Mouse (Mus musculus) hindbrain, embryonic 14.5 days (tissue): ENCODE results near the gene Snd1. TPM values are rescaled to one million over a fixed set of nuclear protein-coding genes. Genes with fewer than 3 reads are reported as not detected.

ENCODE experiments used
- ATAC-seq: fragments of 200-750 bp; cut with Nextera tagmentation; 2 replicates; pipeline ENCODE4 v1.8.0; 2017; ENCODE audit warnings: moderate number of reproducible peaks, mild to moderate bottlenecking, moderate TSS enrichment, moderate library complexity; ENCODE audit not compliant: low FRiP score
- DNase-seq: peaks from one replicate; pipeline ENCODE4 v3.0.0-alpha.2; 2015; ENCODE audit warnings: low spot score
- H3K27ac ChIP-seq: fragments of 300-500 bp; sonication (generic); 2 replicates; pipeline ENCODE4 v1.5.1; 2014; ENCODE audit warnings: mild to moderate bottlenecking, moderate library complexity
- H3K27me3 ChIP-seq: fragments of 300-500 bp; sonication (generic); 2 replicates; pipeline ENCODE4 v1.6.1; 2014; ENCODE audit warnings: mild to moderate bottlenecking, low read length, mixed read lengths; ENCODE audit not compliant: control insufficient read depth, insufficient read depth
- H3K36me3 ChIP-seq: fragments of 300-500 bp; sonication (generic); replicated peaks from 2 replicates; pipeline ENCODE4 v1.6.1; 2014; ENCODE audit not compliant: control insufficient read depth, insufficient read depth
- H3K4me1 ChIP-seq: fragments of 300-500 bp; sonication (generic); replicated peaks from 2 replicates; pipeline ENCODE4 v1.6.1; 2014; ENCODE audit warnings: antibody characterized with exemption, low read length, mixed read lengths; ENCODE audit not compliant: control insufficient read depth, insufficient read depth
- H3K4me2 ChIP-seq: fragments of 300-500 bp; sonication (generic); replicated peaks from 2 replicates; pipeline ENCODE4 v1.6.1; 2014; ENCODE audit warnings: mild to moderate bottlenecking, moderate library complexity
- H3K4me3 ChIP-seq: fragments of 300-500 bp; sonication (generic); replicated peaks from 2 replicates; pipeline ENCODE4 v1.5.1; 2014; ENCODE audit warnings: mild to moderate bottlenecking, low read length
- H3K9ac ChIP-seq: fragments of 300-500 bp; sonication (generic); 2 replicates; pipeline ENCODE4 v1.6.1; 2014
- H3K9me3 ChIP-seq: fragments of 300-500 bp; sonication (generic); 2 replicates; pipeline ENCODE4 v1.6.1; 2016; ENCODE audit warnings: low read length; ENCODE audit not compliant: control insufficient read depth
- WGBS: fragments of 180-500 bp; shearing (Covaris S2); extraction: QIAGEN DNeasy Blood & Tissue Kit; methylation state at CpG from one replicate; pipeline ENCODE4 v1.1.7; 2014; 5-methylcytosine and 5-hydroxymethylcytosine counted together
- polyA plus RNA-seq: library from polyadenylated mRNA; unstranded; fragments of >200 nt; fragmentation: Nextera tagmentation; extraction: Ambion mirVana; gene quantifications from 2 replicates; pipeline ENCODE4 v1.2.1, GENCODE M21; 2014

Gene Snd1
- polyA plus RNA-seq, 1 experiment from 2014 or later, result 79.1 TPM

DNA sequence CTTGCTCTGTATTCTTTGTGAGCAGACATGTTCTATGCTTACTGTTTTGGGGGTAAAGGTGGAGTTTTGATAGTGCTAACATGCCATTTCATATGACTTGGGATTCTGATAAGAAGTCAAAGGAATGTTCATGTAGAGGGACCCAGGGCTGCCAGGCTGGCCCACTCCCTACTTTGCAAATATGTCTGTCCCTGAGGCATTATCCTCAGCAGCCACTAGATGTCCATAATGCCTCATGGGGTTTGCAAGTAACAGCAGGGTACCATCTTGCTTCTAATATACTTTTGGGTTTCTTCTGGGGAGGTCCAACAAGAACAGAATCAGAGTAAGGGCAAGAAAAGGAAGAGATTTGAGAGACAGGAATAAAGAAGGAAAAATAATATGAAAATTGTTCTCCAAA lies 361.7 kb downstream of the Snd1 start:
- Histone ChIP-seq H3K27ac (no peak overlapping the region), H3K4me3 (no peak overlapping the region), H3K9ac (no peak overlapping the region), H3K4me2 (no peak overlapping the region), H3K27me3 (no peaks in the 10 kb centered on the region), H3K36me3 (no peaks in the 10 kb centered on the region), H3K9me3 (no peaks in the 10 kb centered on the region), H3K4me1 (peaks cover 10% of the 10 kb centered on the region)
- ATAC-seq, result no peak
- no peak for DNase-seq

DNA sequence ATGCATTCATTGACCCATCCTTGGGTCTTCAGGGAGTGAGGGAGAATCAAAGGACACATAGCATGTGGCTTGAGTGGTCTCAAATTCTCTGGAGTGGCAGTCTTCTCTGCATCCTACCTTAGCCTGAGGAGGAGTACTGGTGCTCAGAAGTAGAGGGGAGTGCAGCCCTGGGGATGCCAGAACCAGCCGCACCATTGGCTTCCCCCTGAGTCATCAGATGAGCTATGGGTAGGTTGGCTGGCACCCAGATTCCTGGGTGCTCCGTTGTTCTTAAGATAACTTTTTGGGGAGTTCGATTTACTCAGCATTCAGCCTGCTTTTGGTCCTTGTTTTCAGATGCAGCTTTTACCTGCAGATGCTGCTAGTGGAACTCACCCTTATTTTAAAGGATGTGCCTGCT lies 366.6 kb downstream of the Snd1 start:
- WGBS, result 65% methylated on average over 3 of the region's 3 CpGs
- Histone ChIP-seq H3K27me3 (no peaks in the 10 kb centered on the region), H3K27ac (peak overlapping the region; percentile 44), H3K4me1 (peaks cover 22% of the 10 kb centered on the region; the same call in 1 of the 2 replicates), H3K4me3 (no peak overlapping the region), H3K36me3 (no peaks in the 10 kb centered on the region), H3K9ac (no peak overlapping the region), H3K9me3 (no peaks in the 10 kb centered on the region), H3K4me2 (no peak overlapping the region)
- no peak for ATAC-seq
- DNase-seq, result no peak

DNA sequence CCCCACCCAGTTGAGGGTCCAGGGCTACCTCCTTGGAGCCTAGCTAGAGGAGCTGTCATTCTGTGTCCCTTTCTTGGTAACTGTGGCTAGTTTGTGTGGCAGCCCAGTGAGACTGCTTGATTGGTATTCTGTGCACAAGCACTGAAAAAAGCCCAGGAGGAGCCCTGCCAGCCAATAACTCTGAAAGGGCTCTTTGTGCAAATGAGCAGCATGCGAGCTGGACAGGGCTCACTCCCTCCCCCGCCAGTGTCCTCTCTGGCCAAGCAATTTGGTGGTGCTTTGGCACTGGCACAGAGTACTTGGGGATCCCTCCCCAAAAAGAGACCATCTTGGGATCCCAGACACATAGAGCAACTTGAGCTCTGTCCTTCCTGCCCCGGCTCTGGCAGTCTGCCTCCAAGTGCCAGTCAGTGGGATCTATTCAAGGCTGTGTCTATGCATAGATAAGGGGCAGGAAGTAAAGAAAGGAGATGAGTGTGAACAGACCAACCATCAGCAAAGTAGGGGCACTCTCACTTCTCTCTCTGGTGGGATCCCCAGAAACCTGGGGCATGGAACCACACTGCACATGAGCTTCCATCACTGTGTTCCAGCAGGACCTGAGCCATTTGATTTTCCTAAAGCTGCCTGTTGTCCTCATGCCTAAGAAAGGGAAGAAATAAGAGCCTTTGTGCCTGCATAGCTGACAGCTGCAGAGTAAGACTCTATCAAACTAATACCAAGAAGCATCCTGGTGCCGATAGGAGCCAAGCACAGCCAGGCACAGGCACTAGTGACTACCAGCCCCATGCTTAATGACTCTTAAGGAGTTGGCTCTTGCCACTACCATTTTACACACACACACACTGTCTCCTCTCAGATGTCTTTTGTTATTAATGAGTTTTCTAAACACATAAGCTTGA lies 367.7 kb downstream of the Snd1 start:
- Histone ChIP-seq H3K9me3 (no peaks in the 10 kb centered on the region), H3K27ac (peak overlapping the region; percentile 63), H3K4me1 (peaks cover 28% of the 10 kb centered on the region), H3K4me2 (no peak overlapping the region), H3K36me3 (no peaks in the 10 kb centered on the region), H3K9ac (no peak overlapping the region), H3K27me3 (no peaks in the 10 kb centered on the region), H3K4me3 (no peak overlapping the region)
- DNase-seq (peak; percentile 60), ATAC-seq (peak; percentile 91)
- 21% methylated on average over 4 of the region's 4 CpGs for WGBS

DNA sequence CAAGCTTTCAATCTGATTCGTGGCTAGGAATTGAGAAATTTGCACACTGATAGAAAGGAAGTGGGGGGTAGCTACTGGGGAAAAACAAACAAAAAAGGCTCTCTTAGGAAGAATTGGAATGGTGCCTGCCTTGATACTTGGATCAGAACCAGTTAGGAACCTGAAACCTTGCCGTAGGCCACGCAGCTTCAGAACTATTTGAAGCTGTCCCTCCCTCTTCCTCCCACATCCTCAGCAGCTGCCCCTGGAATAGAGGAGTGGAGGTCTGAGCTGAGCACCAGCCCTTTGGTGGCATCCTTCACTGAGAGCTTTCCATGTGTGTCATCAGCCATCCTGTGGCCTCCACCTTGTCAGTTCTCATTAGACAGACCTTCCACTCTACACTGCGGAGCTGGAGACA lies 370.7 kb downstream of the Snd1 start:
- no peak overlapping the region for H3K4me3 ChIP-seq
- no peaks in the 10 kb centered on the region for H3K9me3 ChIP-seq
- H3K27me3 ChIP-seq, result no peaks in the 10 kb centered on the region
- ATAC-seq (no peak), DNase-seq (no peak)
- H3K27ac ChIP-seq, result no peak overlapping the region
- H3K4me1 ChIP-seq, result peaks cover 43% of the 10 kb centered on the region
- no peak overlapping the region for H3K9ac ChIP-seq
- H3K4me2 ChIP-seq, result no peak overlapping the region
- H3K36me3 ChIP-seq, result no peaks in the 10 kb centered on the region
- WGBS, result 62% methylated on average over 4 of the region's 4 CpGs

DNA sequence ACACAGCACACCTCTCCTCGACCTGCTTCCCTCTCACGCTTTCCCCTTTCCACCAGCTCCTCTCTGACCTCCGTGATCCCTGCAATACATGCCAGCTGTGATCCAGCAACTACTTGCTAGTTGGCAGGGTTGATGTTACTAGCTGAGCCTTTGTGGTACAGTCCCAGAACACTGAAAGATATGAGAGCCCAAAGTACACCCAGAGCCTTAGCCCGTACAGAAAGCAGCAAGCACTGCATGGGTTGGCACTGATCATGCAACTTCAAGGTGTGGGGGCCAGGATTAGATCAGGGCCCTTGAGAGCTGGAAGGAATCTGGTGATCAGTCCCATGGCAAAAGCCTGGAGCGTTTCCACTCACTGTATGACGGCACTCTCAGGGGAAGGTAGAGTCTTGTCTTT lies 372.7 kb downstream of the Snd1 start:
- H3K4me1 ChIP-seq, result peaks cover 33% of the 10 kb centered on the region
- no peak overlapping the region for H3K27ac ChIP-seq
- no peaks in the 10 kb centered on the region for H3K9me3 ChIP-seq
- DNase-seq, result no peak
- H3K9ac ChIP-seq, result no peak overlapping the region
- H3K36me3 ChIP-seq, result no peaks in the 10 kb centered on the region
- ATAC-seq, result no peak
- 66% methylated on average over 6 of the region's 6 CpGs for WGBS
- no peak overlapping the region for H3K4me3 ChIP-seq
- no peaks in the 10 kb centered on the region for H3K27me3 ChIP-seq
- no peak overlapping the region for H3K4me2 ChIP-seq

DNA sequence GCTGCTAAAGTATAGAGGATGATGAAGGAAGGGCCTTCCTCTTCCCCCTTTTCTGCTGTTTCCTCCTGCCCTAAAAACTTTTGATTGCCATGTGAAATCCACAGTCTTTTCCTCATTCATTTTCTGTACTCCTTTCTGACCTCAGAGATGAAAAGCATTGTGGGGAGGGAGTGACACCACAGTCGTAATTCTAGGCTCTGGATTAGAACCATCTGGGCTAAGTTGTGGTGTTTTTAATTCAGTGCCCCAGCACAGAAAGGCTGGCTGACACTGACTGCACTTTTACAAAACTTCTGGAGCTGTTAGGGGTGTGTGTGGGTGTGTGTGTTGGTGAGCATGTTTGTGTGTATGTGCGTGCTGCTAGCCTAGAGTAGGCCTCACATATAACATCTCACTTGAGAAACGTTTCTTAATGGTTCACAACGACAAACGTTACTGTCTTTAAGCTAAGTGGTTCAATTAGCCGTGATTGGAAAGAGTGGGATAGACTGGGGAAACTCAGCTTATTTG lies 373.4 kb downstream of the Snd1 start:
- WGBS, result 61% methylated on average over 6 of the region's 6 CpGs
- Histone ChIP-seq H3K27ac (no peak overlapping the region), H3K4me2 (no peak overlapping the region), H3K4me1 (peaks cover 34% of the 10 kb centered on the region), H3K9ac (no peak overlapping the region), H3K36me3 (no peaks in the 10 kb centered on the region), H3K9me3 (no peaks in the 10 kb centered on the region), H3K27me3 (no peaks in the 10 kb centered on the region), H3K4me3 (no peak overlapping the region)
- DNase-seq (no peak), ATAC-seq (no peak)

DNA sequence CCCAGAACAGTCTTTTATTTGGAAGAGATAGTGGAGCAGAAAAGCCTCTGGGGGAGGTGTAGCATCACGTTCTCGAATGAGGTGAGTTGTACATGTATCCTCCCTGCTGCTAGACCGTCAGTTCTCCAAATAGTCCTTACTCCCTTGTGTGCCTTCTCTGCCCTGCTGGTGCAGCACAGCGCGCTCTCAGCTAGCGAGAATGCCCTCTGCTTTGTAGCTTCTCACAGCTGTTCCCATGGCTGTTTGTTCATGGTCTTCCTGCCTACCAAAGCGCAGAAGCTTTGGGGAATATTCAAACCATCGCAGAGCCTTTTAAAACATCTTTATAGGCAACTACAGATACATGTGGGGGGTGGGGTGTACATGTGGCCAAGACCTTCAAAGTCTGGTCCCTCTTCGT lies 374.0 kb downstream of the Snd1 start:
- WGBS, result 45% methylated on average over 9 of the region's 9 CpGs
- Histone ChIP-seq H3K4me3 (no peak overlapping the region), H3K9me3 (no peaks in the 10 kb centered on the region), H3K4me1 (peaks cover 39% of the 10 kb centered on the region), H3K4me2 (no peak overlapping the region), H3K36me3 (no peaks in the 10 kb centered on the region), H3K9ac (no peak overlapping the region), H3K27ac (peak overlapping the region; percentile 52; the same call in 1 of the 2 replicates), H3K27me3 (no peaks in the 10 kb centered on the region)
- ATAC-seq (peak; percentile 21), DNase-seq (no peak)

DNA sequence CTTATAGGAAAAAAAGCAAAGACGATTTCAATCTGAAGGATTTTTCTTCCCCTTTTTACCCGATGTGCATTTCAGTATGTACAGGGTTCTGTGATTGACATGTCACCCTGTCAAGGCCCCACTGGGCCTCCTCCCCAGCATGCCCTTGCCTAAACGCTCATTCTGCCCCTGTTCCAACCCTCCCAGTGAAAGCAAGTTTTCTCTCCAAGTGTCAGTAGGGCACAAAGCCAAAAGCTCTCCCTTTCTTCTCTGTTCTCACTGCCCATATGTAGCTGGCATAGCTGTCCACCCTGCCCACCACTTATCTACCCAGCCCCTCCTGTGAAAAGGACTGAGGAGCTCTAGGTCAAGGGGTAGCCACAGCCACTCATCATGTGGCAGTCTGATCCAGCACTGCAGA lies 374.4 kb downstream of the Snd1 start:
- peak overlapping the region; percentile 52; the same call in 1 of the 2 replicates for H3K27ac ChIP-seq
- ATAC-seq, result peak; percentile 36; the same call in 1 of the 2 replicates

DNA sequence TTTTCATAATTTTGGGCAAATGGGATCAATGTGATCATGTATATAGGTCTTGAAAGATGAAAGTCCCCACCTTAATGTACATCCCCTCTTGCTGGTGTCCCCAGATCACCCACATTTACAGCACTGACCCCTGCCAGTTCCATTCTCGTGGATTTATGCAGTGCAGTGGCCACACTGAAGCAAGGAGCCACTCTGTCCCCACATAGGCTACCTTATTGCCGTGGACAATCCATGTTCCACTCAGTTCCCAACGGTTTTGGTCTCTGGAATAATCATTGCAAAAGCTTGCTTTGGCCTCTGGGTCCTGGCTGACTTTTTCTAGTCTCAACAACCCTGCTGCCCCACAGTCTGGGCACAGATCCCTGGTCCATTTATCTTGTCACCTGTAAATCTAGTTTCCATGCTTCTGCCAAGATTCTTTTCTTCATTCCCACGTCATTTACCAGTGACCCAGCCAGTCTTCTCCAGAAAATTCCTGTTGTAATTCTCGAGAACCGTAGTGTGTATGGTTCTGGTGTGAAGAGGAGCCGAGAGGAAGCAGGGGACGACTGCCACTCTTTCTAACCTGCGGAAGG lies 375.5 kb downstream of the Snd1 start:
- Histone ChIP-seq H3K4me1 (peaks cover 52% of the 10 kb centered on the region), H3K4me2 (no peak overlapping the region), H3K9me3 (no peaks in the 10 kb centered on the region), H3K9ac (no peak overlapping the region), H3K36me3 (no peaks in the 10 kb centered on the region), H3K27ac (no peak overlapping the region), H3K27me3 (no peaks in the 10 kb centered on the region), H3K4me3 (no peak overlapping the region)
- ATAC-seq (no peak), DNase-seq (no peak)
- WGBS, result 77% methylated on average over 9 of the region's 9 CpGs

More for the DNA sequence above, 374.4 kb downstream of the Snd1 start:
- no peak for DNase-seq
- Histone ChIP-seq H3K4me3 (no peak overlapping the region), H3K4me2 (no peak overlapping the region), H3K4me1 (peaks cover 43% of the 10 kb centered on the region), H3K27me3 (no peaks in the 10 kb centered on the region), H3K36me3 (no peaks in the 10 kb centered on the region), H3K9ac (no peak overlapping the region), H3K9me3 (no peaks in the 10 kb centered on the region)
- 37% methylated on average over 3 of the region's 3 CpGs for WGBS
